Mouse (Mus musculus) brain, adult 10 weeks (tissue): ENCODE measurements around the gene Ldhal6b. TPM values are rescaled to one million over a fixed set of nuclear protein-coding genes. Genes with fewer than 3 reads are reported as not detected.

Experiments used
- polyA plus RNA-seq: library from polyadenylated mRNA; stranded (reverse); fragments of 350-450 nt; fragmentation: Illumina TruSeq; extraction: RNeasy Lipid Tissue Mini Kit (QIAGEN cat#74804); gene quantifications from one replicate; pipeline ENCODE4 v1.2.3, GENCODE M21; 2015; ENCODE audit warnings: low read depth, low replicate concordance

Ldhal6b gene
- 0.31 TPM for polyA plus RNA-seq

DNA sequence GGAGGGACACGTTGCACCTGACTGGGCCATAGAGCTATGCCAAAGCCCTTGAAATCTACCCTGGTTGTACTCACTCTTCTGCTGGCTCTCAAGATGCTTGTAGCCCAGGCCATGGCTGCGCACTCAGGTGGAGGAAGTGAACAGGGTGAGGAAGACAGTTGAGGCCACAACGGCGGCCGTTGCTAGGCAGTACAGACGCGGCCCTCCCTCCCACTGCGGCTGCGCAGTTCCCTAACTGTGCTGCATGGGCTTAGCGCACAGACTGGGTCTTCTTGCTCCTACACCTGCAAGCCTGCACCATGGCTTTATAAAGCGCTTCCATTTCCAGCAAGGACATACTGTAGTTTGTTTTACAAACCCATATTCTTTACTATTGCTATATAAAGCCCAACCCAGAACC, at the start of gene Ldhal6b:
TSS of gene Ldhal6b (minus strand) at position 223 of the 400 bp plus-strand sequence.

DNA sequence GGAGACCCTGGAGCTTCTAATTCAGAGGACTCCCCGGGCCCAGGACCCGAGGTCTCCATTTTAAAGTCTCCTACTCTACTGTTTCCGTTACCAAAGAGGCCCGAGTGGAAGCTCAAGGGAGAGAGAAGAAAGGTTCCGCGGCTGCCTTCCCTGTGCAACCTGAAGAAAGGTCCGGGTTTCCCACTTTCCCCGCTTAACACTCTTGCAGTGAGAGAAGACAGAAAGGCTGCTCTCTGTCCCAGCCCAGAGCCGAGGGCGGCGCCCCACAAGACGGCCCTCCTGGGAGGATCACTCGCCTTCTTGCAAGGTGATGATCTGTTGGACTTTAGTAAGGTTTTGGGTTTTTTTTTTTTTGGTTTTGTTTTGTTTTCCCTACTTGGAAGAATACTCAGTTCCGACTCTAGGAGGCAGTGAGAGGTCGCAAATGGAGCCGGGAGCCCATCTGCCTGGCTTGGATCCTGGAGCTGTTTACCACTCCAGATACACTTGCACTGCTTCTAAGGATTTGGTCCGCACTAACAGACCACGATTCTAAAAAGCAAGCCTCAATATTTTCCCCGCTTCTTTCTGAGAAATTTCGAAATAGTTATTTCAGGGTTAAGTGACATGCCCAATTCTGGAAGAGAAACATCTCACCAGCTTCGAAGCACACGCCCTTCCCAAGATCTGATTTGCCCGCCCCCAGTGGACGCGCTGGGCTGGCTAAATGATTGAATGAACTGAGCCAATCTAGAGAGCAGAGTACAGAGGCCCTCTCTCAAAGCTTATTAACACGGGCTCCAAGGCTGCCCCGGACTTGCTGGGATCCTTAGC, 21.8 kb upstream of the Ldhal6b start, which contains the start of gene Tmem242:
TSS of gene Tmem242 (minus strand) at position 101 of the 813 bp plus-strand sequence.

Other genes starting within 250 kb of the Ldhal6b start
- gene Tmem242, start 21.5 kb upstream of the Ldhal6b start, polyA plus RNA-seq = 132 TPM
- 29.3 TPM for gene Zdhhc14, start 73.8 kb upstream of the Ldhal6b start, polyA plus RNA-seq